Mouse (Mus musculus) lung, postnatal 0 days (tissue): Measurements from ENCODE around the gene Rab1a. TPM values are rescaled to one million over a fixed set of nuclear protein-coding genes. Genes with fewer than 3 reads are reported as not detected.
"Not testable (repeated sequence)": the region's sequence is repeated elsewhere in the genome, so short reads cannot be mapped to it uniquely, and the experiment has no call there.

ENCODE experiments used
- ATAC-seq: fragments of 200-750 bp; cut with Nextera tagmentation; 2 replicates; pipeline ENCODE4 v1.8.0; 2017; ENCODE audit warnings: moderate library complexity
- DNase-seq: peaks from one replicate; pipeline ENCODE4 v3.0.0-alpha.2; 2016; ENCODE audit warnings: low spot score
- H3K27ac ChIP-seq: fragments of 300-500 bp; sonication (generic); 2 replicates; pipeline ENCODE4 v1.5.1; 2014; ENCODE audit warnings: antibody characterized with exemption, mild to moderate bottlenecking, low read length, mixed read lengths
- H3K27me3 ChIP-seq: fragments of 300-500 bp; sonication (generic); replicated peaks from 2 replicates; pipeline ENCODE4 v1.6.1; 2014; ENCODE audit warnings: low read length, mixed read lengths; ENCODE audit not compliant: insufficient read depth
- H3K36me3 ChIP-seq: fragments of 300-500 bp; sonication (generic); 2 replicates; pipeline ENCODE4 v1.6.1; 2014; ENCODE audit warnings: low read length, mixed read lengths; ENCODE audit not compliant: insufficient read depth
- H3K4me1 ChIP-seq: fragments of 300-500 bp; sonication (generic); 2 replicates; pipeline ENCODE4 v1.6.1; 2014; ENCODE audit warnings: antibody characterized with exemption, low read depth, low read length, mixed read lengths; ENCODE audit not compliant: insufficient read depth
- H3K4me2 ChIP-seq: fragments of 300-500 bp; sonication (generic); replicated peaks from 2 replicates; pipeline ENCODE4 v1.6.1; 2014; ENCODE audit warnings: low read depth, mild to moderate bottlenecking, low read length, moderate library complexity, mixed read lengths
- H3K4me3 ChIP-seq: fragments of 300-500 bp; sonication (generic); 2 replicates; pipeline ENCODE4 v1.5.1; 2014; ENCODE audit warnings: low read depth, low read length
- H3K9ac ChIP-seq: fragments of 300-500 bp; sonication (generic); replicated peaks from 2 replicates; pipeline ENCODE4 v1.6.1; 2014; ENCODE audit warnings: low read depth, mild to moderate bottlenecking
- H3K9me3 ChIP-seq: fragments of 300-500 bp; sonication (generic); 2 replicates; pipeline ENCODE4 v1.6.1; 2016; ENCODE audit warnings: low read length, mixed read lengths
- CTCF ChIP-seq: IDR thresholded peaks from 2 replicates; pipeline ENCODE4 v1.5.1; 2016; ENCODE audit warnings: antibody characterized with exemption, mild to moderate bottlenecking
- EP300 ChIP-seq: IDR thresholded peaks from 2 replicates; pipeline ENCODE4 v1.6.1; 2016; ENCODE audit warnings: antibody characterized with exemption, mild to moderate bottlenecking, control low read depth
- WGBS: fragments of 180-500 bp; shearing (Covaris S2); extraction: QIAGEN DNeasy Blood & Tissue Kit; methylation state at CpG from one replicate; pipeline ENCODE4 v1.1.7; 2014; 5-methylcytosine and 5-hydroxymethylcytosine counted together
- polyA plus RNA-seq: library from polyadenylated mRNA; unstranded; fragments of >200 nt; fragmentation: Nextera tagmentation; extraction: Ambion mirVana; gene quantifications from 2 replicates; pipeline ENCODE4 v1.2.1, GENCODE M21; 2015

Rab1a gene
- polyA plus RNA-seq, 1 experiment from 2014 or later: 244 TPM

DNA sequence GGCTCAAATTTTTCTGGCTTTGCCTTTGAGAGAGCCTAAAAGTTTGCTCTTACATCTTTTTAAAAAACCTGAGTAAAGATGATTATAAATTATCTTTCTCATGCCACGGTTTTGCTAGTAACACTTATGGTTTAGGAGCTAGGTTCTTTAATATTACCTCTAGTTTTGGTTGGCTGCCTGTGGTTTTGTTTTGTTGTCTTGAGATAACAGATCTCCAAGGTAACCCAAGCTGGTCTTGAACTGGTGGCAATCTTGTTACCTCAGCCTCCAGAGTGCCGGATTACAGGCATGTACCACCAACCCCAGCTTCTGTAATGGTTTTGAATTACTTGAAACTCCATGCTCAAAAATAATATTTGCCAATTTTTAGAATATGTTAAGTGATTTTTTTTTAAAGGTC lies 10.6 kb downstream of the Rab1a start:
- no peak overlapping the region for H3K4me2 ChIP-seq
- H3K9ac ChIP-seq: no peak overlapping the region
- H3K27ac ChIP-seq: no peak overlapping the region
- H3K27me3 ChIP-seq: no peaks in the 10 kb centered on the region
- no peaks in the 10 kb centered on the region; the same call in 1 of the 2 replicates for H3K36me3 ChIP-seq
- TF ChIP-seq CTCF (no peak), EP300 (no peak)
- DNase-seq (no peak), ATAC-seq (no peak)
- no peaks in the 10 kb centered on the region for H3K9me3 ChIP-seq
- peaks cover 8% of the 10 kb centered on the region; the same call in 1 of the 2 replicates for H3K4me1 ChIP-seq
- WGBS: 65% methylated on average over 2 of the region's 2 CpGs
- H3K4me3 ChIP-seq: no peak overlapping the region

DNA sequence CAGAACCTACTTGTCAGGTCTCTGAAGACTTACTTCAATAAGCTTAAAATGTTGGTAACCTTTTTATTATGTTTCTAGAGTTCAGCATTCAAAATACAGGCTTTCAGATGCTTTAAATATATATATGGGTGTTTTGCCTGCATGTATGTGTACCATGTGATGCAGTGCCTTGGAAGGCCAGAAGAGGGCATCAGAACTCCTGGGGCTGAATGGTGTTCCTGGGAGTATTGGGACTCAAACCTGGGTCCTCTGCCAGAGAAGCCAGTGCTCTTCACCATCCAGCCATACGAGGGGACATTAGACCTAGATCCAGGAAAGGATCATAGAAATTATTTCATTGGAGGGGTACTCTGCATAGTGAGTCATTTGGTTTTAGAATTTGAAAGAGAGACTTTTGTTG lies 13.5 kb downstream of the Rab1a start:
- no peak for DNase-seq
- Histone ChIP-seq H3K27me3 (no peaks in the 10 kb centered on the region), H3K4me3 (no peak overlapping the region), H3K9me3 (no peaks in the 10 kb centered on the region), H3K9ac (no peak overlapping the region), H3K36me3 (peaks cover 5% of the 10 kb centered on the region), H3K4me1 (peaks cover 5% of the 10 kb centered on the region; the same call in 1 of the 2 replicates), H3K27ac (no peak overlapping the region), H3K4me2 (no peak overlapping the region)
- TF ChIP-seq CTCF (peak; percentile 61), EP300 (no peak)
- 97% methylated on average over 1 of the region's 1 CpGs for WGBS
- no peak for ATAC-seq

DNA sequence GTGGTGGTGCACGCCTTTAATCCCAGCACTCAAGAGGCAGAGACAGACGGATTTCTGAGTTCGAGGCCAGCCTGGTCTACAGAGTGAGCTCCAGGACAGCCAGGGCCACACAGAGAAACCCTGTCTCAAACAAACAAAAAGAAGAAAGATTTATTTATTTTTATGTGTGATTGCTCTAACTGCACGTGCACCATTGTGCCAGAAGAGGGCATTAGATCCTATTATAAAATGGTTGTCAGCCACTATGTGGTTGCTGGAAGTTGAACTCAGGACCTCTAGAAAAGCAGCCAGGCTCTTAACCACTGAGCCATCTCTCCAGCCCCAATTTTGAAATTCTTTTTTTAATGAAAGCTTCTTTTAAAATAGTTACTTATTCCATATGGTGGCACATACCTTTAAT lies 15.2 kb downstream of the Rab1a start:
- TF ChIP-seq EP300 (no peak), CTCF (peak; percentile 42)
- no peak for ATAC-seq
- Histone ChIP-seq H3K27me3 (no peaks in the 10 kb centered on the region), H3K9me3 (no peaks in the 10 kb centered on the region), H3K4me3 (no peak overlapping the region), H3K9ac (no peak overlapping the region), H3K36me3 (peaks cover 15% of the 10 kb centered on the region), H3K4me2 (no peak overlapping the region), H3K4me1 (peaks cover under 1% of the 10 kb centered on the region; the same call in 1 of the 2 replicates), H3K27ac (no peak overlapping the region)
- no peak for DNase-seq
- 85% methylated on average over 4 of the region's 4 CpGs for WGBS

DNA sequence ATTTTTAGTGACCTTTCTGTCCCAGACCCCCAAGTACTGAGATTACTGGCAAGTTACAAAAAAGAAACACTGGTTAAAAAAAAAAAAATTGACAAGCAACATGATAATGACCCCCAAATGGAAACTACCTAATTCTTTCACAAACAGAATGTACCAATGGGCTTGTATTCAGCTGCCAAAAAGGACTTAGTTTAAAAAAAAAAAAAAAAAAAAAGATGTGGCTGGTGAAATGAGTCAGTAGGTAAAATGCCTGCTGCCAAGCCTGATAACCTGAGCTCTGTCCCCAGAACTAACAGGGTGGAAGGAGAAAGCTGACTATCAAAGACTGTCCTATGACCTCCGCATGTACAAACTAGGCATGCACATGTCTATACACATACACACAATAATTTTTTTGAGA lies 16.0 kb downstream of the Rab1a start:
- Histone ChIP-seq H3K4me3 (no peak overlapping the region), H3K4me1 (no peaks in the 10 kb centered on the region), H3K4me2 (no peak overlapping the region), H3K27ac (no peak overlapping the region), H3K9me3 (no peaks in the 10 kb centered on the region), H3K27me3 (no peaks in the 10 kb centered on the region), H3K36me3 (peaks cover 15% of the 10 kb centered on the region), H3K9ac (no peak overlapping the region)
- TF ChIP-seq EP300 (no peak), CTCF (no peak)
- WGBS: 100% methylated on average over 1 of the region's 1 CpGs
- DNase-seq (no peak), ATAC-seq (no peak)

DNA sequence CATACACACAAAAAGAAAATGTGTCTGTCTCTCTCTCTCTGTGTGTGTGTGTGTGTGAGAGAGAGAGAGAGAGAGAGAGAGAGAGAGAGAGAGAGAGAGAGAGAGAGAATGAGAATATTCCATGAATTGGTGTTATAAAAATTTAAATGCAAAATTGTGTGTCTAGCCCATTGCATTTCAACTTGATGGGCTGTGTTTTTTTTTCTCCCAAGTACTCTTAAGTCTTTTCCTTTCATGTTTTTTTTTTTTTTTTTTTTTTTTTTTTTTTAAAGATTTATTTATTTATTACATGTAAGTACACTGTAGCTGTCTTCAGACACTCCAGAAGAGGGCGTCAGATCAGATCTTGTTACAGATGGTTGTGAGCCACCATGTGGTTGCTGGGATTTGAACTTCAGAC lies 20.4 kb downstream of the Rab1a start:
- not testable (repeated sequence) for H3K4me3 ChIP-seq, DNase-seq, H3K4me2 ChIP-seq, H3K27ac ChIP-seq, H3K4me1 ChIP-seq, H3K9me3 ChIP-seq, ATAC-seq, H3K9ac ChIP-seq, H3K27me3 ChIP-seq
- no CpG with 5 or more reads among the region's 1 CpGs for WGBS
- peaks cover 37% of the 10 kb centered on the region for H3K36me3 ChIP-seq

DNA sequence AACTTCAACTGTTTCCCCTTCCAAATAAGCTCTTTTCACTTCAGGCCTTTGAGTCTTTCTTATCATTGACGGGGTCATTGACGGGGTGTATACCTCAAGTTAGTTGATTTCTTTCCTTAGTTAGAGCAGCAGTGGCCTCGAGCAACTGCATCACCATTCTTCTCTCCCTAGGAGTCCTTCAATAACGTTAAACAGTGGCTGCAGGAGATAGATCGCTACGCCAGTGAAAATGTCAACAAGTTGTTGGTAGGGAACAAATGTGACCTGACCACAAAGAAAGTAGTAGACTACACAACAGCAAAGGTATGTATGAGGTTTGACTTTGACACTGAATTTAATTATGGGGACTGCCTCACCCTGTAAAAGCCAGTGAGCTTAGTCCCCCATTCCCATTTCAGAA lies 23.0 kb downstream of the Rab1a start:
- no peak overlapping the region for H3K4me3 ChIP-seq
- no peaks in the 10 kb centered on the region for H3K4me1 ChIP-seq
- TF ChIP-seq CTCF: no peak
- no peak for TF ChIP-seq EP300
- H3K27me3 ChIP-seq: no peaks in the 10 kb centered on the region
- no peak overlapping the region for H3K27ac ChIP-seq
- H3K9ac ChIP-seq: no peak overlapping the region
- DNase-seq: no peak
- H3K36me3 ChIP-seq: peaks cover 37% of the 10 kb centered on the region
- H3K4me2 ChIP-seq: no peak overlapping the region
- 78% methylated on average over 6 of the region's 6 CpGs for WGBS
- ATAC-seq: no peak
- H3K9me3 ChIP-seq: no peaks in the 10 kb centered on the region

DNA sequence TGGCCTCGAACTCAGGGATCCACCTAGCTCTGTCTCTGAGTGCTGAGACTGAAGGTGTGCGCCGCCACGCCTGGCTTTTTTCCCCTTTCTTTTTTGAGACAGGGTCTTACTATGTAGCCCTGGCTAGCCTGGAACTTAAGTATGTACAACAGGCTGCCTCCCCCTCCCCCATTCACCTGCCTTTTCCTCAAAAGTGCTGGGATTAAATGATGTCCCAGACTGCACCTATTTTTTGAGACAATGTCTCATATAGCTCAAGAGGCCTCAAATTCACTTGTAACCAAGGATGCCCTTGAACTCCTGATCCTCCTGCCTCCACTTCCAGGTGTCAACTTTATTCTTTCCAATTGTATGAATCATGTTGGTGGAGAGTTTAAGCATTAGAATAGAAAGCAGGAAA lies 24.7 kb downstream of the Rab1a start:
- Histone ChIP-seq H3K9ac (no peak overlapping the region), H3K4me2 (no peak overlapping the region), H3K4me3 (no peak overlapping the region), H3K4me1 (no peaks in the 10 kb centered on the region), H3K9me3 (no peaks in the 10 kb centered on the region), H3K27me3 (no peaks in the 10 kb centered on the region), H3K27ac (no peak overlapping the region), H3K36me3 (peaks cover 34% of the 10 kb centered on the region)
- TF ChIP-seq CTCF: no peak
- TF ChIP-seq EP300: no peak
- ATAC-seq (no peak), DNase-seq (no peak)
- 91% methylated on average over 4 of the region's 4 CpGs for WGBS
